9 mouse cellular contexts compared by ENCODE assay signal in the genomic region with DNA sequence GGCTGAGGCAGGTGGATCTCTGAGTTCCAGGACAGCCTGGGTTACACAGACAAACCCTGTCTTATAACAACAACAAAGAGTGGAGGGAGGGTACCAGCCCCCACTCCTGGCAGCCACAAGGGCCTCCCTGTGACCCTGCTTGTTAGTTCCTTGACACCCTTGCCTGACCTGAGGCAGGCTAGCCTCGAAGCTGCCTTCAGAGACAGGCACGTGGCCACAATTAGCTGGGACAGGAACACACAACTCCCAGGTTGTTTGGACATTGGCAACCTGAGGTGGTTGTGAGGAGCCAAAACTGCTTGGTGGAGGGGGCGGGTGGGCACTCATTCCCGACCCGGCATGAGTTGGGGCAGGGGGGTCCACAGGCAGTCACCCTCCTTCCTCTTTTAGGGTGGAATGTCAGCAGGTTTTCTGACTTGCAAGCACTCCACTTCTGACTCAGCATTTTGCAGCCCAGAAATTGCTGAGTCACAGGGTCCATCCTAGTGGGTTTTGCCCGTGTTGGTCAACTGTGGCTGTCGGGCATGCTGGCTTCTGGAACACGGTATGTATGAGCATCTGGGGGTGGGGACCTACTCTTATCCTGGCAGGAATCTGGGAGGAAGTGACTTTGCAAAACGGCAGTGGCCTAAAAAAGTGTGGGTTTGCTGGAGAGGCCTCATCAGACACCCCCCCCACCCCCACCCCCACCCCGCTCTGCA. TPM values are rescaled to one million over a fixed set of nuclear protein-coding genes. Genes with fewer than 3 reads are reported as not detected.
A peak's percentile ranks its signal among the peaks of the same experiment; 100 is the strongest.
DNase-seq lines count a peak whose midpoint lies in the region; ATAC-seq and TF ChIP-seq lines count a peak whose summit lies in the region.
"Had no signal": no experiment of that assay in that cellular context is flagged by ENCODE, and none has a peak within 500 bp of the region (broad histone marks: within the 10 kb centered on the region; RNA-seq: fewer than 3 reads in every experiment).

No protein-coding gene starts in this region.

- no peaks in the 10 kb centered on the region for H3K9me3 ChIP-seq in midbrain, embryonic 10.5 days (replicated peaks)
- no peaks in the 10 kb centered on the region for H3K9me3 ChIP-seq in midbrain, postnatal 0 days (ENCODE audit: low read length)
- H3K9me3 ChIP-seq: neural tube, embryonic 13.5 days had no signal

- peaks cover 44% of the 10 kb centered on the region for H3K4me1 ChIP-seq in midbrain, embryonic 10.5 days
- peaks cover 11% of the 10 kb centered on the region; the same call in 1 of the 2 replicates for H3K4me1 ChIP-seq in midbrain, postnatal 0 days (ENCODE audit: insufficient read depth, low read length)
- peaks cover 7% of the 10 kb centered on the region; the same call in 1 of the 2 replicates for H3K4me1 ChIP-seq in spleen, adult 2 months (ENCODE audit: control insufficient read depth, insufficient read depth, insufficient read length)

- H3K27ac ChIP-seq in midbrain, embryonic 10.5 days (replicated peaks), result 0 out of 2 replicates have a peak overlapping the region, but pooled peaks have one; percentile 42
- no peak overlapping the region for H3K27ac ChIP-seq in midbrain, postnatal 0 days (ENCODE audit: low read depth, low read length)
- peak overlapping the region; percentile 67 for H3K27ac ChIP-seq in spleen, adult 2 months (ENCODE audit: insufficient read depth, low read length)
- H3K27ac ChIP-seq: neural tube, embryonic 13.5 days had no signal

- WGBS in midbrain, embryonic 10.5 days, result 86% methylated on average over 10 of the region's 10 CpGs
- WGBS in midbrain, postnatal 0 days, result 78% methylated on average over 10 of the region's 10 CpGs
- 26% methylated on average over 10 of the region's 10 CpGs for WGBS in spleen, adult 2 months

- TF ChIP-seq CTCF in midbrain, postnatal 0 days (IDR thresholded peaks at IDR 0.05), result no peak
- no peak for TF ChIP-seq CTCF in spleen, adult 2 months (IDR thresholded peaks at IDR 0.05; ENCODE audit: extremely low read depth, insufficient read depth, insufficient read length, insufficient replicate concordance)

- peaks cover 27% of the 10 kb centered on the region for H3K27me3 ChIP-seq in midbrain, embryonic 10.5 days (ENCODE audit: low read depth, poor library complexity, severe bottlenecking)
- no peaks in the 10 kb centered on the region for H3K27me3 ChIP-seq in midbrain, postnatal 0 days (ENCODE audit: insufficient read depth, low read length)
- no peaks in the 10 kb centered on the region for H3K27me3 ChIP-seq in spleen, adult 2 months (ENCODE audit: control insufficient read depth, insufficient read depth, low read length)

- peak; percentile 58 for DNase-seq in adrenal gland, postnatal 14 days
- DNase-seq in adrenal gland, adult 18-20 months (ENCODE audit: low spot score in 2 of 2), result no peak
- DNase-seq in midbrain, embryonic 10.5 days (ENCODE audit: low spot score), result no peak
- no peak for DNase-seq in midbrain, postnatal 0 days (ENCODE audit: low spot score)
- no peak for DNase-seq in spleen, adult 2 months (ENCODE audit: low read depth in 1 of 2, low spot score in 2 of 2)
- DNase-seq in cerebellum, postnatal 36 days, result no peak
- DNase-seq in ovary, postnatal 14 days (ENCODE audit: low spot score), result no peak

- peaks cover 12% of the 10 kb centered on the region for H3K36me3 ChIP-seq in midbrain, embryonic 10.5 days
- 0 out of 2 replicates have a peak, but pooled peaks cover 4% of the 10 kb centered on the region for H3K36me3 ChIP-seq in midbrain, postnatal 0 days (ENCODE audit: insufficient read depth, low read length)
- H3K36me3 ChIP-seq in spleen, adult 2 months (ENCODE audit: control insufficient read depth, insufficient read depth, low read length), result no peaks in the 10 kb centered on the region

- H3K4me2 ChIP-seq in midbrain, postnatal 0 days (ENCODE audit: low read depth, low read length, poor library complexity, severe bottlenecking), result no peak overlapping the region
- H3K4me2 ChIP-seq: neural tube, embryonic 13.5 days had no signal

- no peak for ATAC-seq in midbrain, postnatal 0 days (ENCODE audit: low FRiP score)
- ATAC-seq in erythroid progenitor cell, adult 5-6 weeks (replicated peaks; ENCODE audit: low FRiP score, poor library complexity, severe bottlenecking), result 0 out of 2 replicates have a peak, but pooled peaks have one; percentile 16

- H3K4me3 ChIP-seq in midbrain, embryonic 10.5 days, result no peak overlapping the region; the same call in 1 of the 2 replicates
- H3K4me3 ChIP-seq in midbrain, postnatal 0 days (ENCODE audit: low read depth, low read length), result no peak overlapping the region
- H3K4me3 ChIP-seq in spleen, adult 2 months (ENCODE audit: extremely low read depth, insufficient read depth, insufficient read length), result no peak overlapping the region
- H3K4me3 ChIP-seq: neural tube, embryonic 13.5 days had no signal

- no peak for TF ChIP-seq POLR2A in spleen, adult 2 months (IDR thresholded peaks at IDR 0.05; ENCODE audit: low read depth, low read length)

- no peak overlapping the region for H3K9ac ChIP-seq in midbrain, postnatal 0 days (replicated peaks; ENCODE audit: low read length, poor library complexity, severe bottlenecking)
- H3K9ac ChIP-seq: neural tube, embryonic 13.5 days had no signal

RNA-seq across cellular contexts. Expression of a gene that starts 8.2 kb away (rescaled TPM):
- 68.8 and 76.9 TPM in 2 replicates for total RNA-seq in adrenal gland, postnatal 14 days (2021)
- 100 to 1,000 TPM; 114 to 139 TPM for total RNA-seq in adrenal gland, adult 18-20 months (2021)
- polyA plus RNA-seq in midbrain, embryonic 10.5 days (2016; fragmentation: Nextera tagmentation; extraction: Ambion mirVana), result 30.5 and 36.3 TPM in 2 replicates
- 61.5 and 78.8 TPM in 2 replicates for total RNA-seq in midbrain, postnatal 0 days (2014; rRNA removed)
- polyA plus RNA-seq in midbrain, postnatal 0 days (2015; fragmentation: Nextera tagmentation; extraction: Ambion mirVana), result 152 and 173 TPM in 2 replicates
- 122 and 124 TPM in 2 replicates for total RNA-seq in erythroid progenitor cell, adult 5-6 weeks (2015; ENCODE audit: low replicate concordance)
- 74.2 and 96.2 TPM in 2 replicates for total RNA-seq in erythroid progenitor cell, adult 5-6 weeks (2017; ENCODE audit: low replicate concordance)
- polyA plus RNA-seq in spleen, adult 2 months (2012; rRNA removed), result 94.0 and 117 TPM in 2 replicates

RNA-seq across cellular contexts. Expression of a gene that starts 18.8 kb away (rescaled TPM):
- 22.2 and 24.9 TPM in 2 replicates for total RNA-seq in adrenal gland, postnatal 14 days (2021)
- total RNA-seq in adrenal gland, adult 18-20 months (2021), result 10 to 100 TPM; 13.2 to 25.2 TPM
- 5.3 and 6.0 TPM in 2 replicates for polyA plus RNA-seq in midbrain, embryonic 10.5 days (2016; fragmentation: Nextera tagmentation; extraction: Ambion mirVana)
- 34.9 and 39.7 TPM in 2 replicates for total RNA-seq in midbrain, postnatal 0 days (2014; rRNA removed)
- polyA plus RNA-seq in midbrain, postnatal 0 days (2015; fragmentation: Nextera tagmentation; extraction: Ambion mirVana), result 15.8 and 16.5 TPM in 2 replicates
- not detected in 2 replicates for total RNA-seq in erythroid progenitor cell, adult 5-6 weeks (2015; ENCODE audit: low replicate concordance)
- 3.9 TPM in 1 of 2 replicates, not detected in the other for total RNA-seq in erythroid progenitor cell, adult 5-6 weeks (2017; ENCODE audit: low replicate concordance)
- polyA plus RNA-seq in spleen, adult 2 months (2012; rRNA removed), result 28.8 and 33.6 TPM in 2 replicates

RNA-seq across cellular contexts. Expression of a gene that starts 55.4 kb away (rescaled TPM):
- 0.90 and 1.1 TPM in 2 replicates for total RNA-seq in adrenal gland, postnatal 14 days (2021)
- total RNA-seq in adrenal gland, adult 18-20 months (2021), result 1 to 10 TPM in 1 of 2 experiments, under 1 TPM in 1; 0.30 to 1.2 TPM
- polyA plus RNA-seq in midbrain, embryonic 10.5 days (2016; fragmentation: Nextera tagmentation; extraction: Ambion mirVana), result 0.12 and 0.26 TPM in 2 replicates
- total RNA-seq in midbrain, postnatal 0 days (2014; rRNA removed), result 0.33 and 0.66 TPM in 2 replicates
- polyA plus RNA-seq in midbrain, postnatal 0 days (2015; fragmentation: Nextera tagmentation; extraction: Ambion mirVana), result 0.20 TPM in 2 replicates
- 3.8 TPM in 1 of 2 replicates, not detected in the other for total RNA-seq in erythroid progenitor cell, adult 5-6 weeks (2015; ENCODE audit: low replicate concordance)
- not detected in 2 replicates for total RNA-seq in erythroid progenitor cell, adult 5-6 weeks (2017; ENCODE audit: low replicate concordance)
- polyA plus RNA-seq in spleen, adult 2 months (2012; rRNA removed), result 3.0 and 4.1 TPM in 2 replicates

RNA-seq across cellular contexts. Expression of a gene that starts 57.7 kb away (rescaled TPM):
- total RNA-seq in adrenal gland, postnatal 14 days (2021), result 60.1 and 75.8 TPM in 2 replicates
- 10 to 100 TPM; 29.7 to 55.2 TPM for total RNA-seq in adrenal gland, adult 18-20 months (2021)
- 23.9 and 24.7 TPM in 2 replicates for polyA plus RNA-seq in midbrain, embryonic 10.5 days (2016; fragmentation: Nextera tagmentation; extraction: Ambion mirVana)
- total RNA-seq in midbrain, postnatal 0 days (2014; rRNA removed), result 22.4 and 24.2 TPM in 2 replicates
- polyA plus RNA-seq in midbrain, postnatal 0 days (2015; fragmentation: Nextera tagmentation; extraction: Ambion mirVana), result 28.7 and 29.2 TPM in 2 replicates
- total RNA-seq in erythroid progenitor cell, adult 5-6 weeks (2015; ENCODE audit: low replicate concordance), result 15.1 and 26.8 TPM in 2 replicates
- 2.4 and 9.8 TPM in 2 replicates for total RNA-seq in erythroid progenitor cell, adult 5-6 weeks (2017; ENCODE audit: low replicate concordance)
- polyA plus RNA-seq in spleen, adult 2 months (2012; rRNA removed), result 104 and 137 TPM in 2 replicates
